Mouse (Mus musculus) ovary, postnatal 10 days (tissue): ENCODE results near the gene Bst1.
A peak's percentile ranks its signal among the peaks of the same experiment; 100 is the strongest.

Source experiments
- DNase-seq: peaks from one replicate; pipeline ENCODE4 v3.0.0; 2022; ENCODE audit warnings: low spot score

The Bst1 gene

DNA sequence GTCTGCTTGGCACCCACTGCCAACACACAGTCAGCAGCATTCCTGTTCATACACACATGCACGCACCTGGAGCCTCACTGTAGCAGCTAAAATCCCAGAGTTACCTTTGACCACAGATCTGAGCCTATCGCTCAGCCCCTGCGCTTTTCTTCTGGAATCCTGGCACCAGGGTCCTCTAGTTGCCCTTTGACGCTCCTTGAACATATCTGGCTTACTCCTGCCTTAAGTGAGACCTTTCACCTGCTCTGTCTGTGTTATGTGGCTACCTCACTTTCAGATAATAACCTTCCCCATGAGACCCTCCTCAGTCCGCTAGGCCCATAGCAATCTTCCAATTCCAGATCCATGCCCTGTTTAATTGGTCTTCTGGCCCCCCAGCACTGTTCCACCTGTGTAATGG lies 41.4 kb downstream of the Bst1 start:
- no peak for DNase-seq

GRCm38 (mm10) chr5:43860670-43861431 lies 42.2 kb downstream of the Bst1 start:
- DNase-seq, result no peak

GRCm38 (mm10) chr5:43863642-43864041 lies 45.0 kb downstream of the Bst1 start:
- DNase-seq, result no peak

DNA sequence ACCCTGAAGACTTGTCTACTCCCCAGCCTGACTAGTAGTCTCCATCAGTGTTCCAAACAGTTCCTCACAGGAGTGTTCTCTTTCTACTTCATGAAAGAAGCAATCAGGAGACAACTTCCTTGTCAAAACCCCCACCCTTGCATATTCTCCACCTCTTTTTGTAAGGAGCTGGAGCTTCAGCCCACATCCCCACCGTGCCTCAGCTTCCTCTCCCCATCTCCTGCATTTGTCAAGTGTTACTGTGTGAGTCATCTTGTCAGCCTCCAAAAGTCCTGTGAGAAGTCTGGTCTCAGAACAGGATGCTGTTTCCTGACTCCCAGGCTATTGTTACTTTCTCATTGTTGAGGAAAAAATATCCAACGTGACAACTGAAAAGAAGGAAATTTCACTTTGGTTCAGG lies 46.6 kb downstream of the Bst1 start:
- DNase-seq, result no peak

GRCm38 (mm10) chr5:43868253-43868652 lies 49.6 kb downstream of the Bst1 start, which contains the start of gene Cd38:
Gene Cd38, plus strand, starts transcription at chr5:43868553.
- DNase-seq, result no peak

DNA sequence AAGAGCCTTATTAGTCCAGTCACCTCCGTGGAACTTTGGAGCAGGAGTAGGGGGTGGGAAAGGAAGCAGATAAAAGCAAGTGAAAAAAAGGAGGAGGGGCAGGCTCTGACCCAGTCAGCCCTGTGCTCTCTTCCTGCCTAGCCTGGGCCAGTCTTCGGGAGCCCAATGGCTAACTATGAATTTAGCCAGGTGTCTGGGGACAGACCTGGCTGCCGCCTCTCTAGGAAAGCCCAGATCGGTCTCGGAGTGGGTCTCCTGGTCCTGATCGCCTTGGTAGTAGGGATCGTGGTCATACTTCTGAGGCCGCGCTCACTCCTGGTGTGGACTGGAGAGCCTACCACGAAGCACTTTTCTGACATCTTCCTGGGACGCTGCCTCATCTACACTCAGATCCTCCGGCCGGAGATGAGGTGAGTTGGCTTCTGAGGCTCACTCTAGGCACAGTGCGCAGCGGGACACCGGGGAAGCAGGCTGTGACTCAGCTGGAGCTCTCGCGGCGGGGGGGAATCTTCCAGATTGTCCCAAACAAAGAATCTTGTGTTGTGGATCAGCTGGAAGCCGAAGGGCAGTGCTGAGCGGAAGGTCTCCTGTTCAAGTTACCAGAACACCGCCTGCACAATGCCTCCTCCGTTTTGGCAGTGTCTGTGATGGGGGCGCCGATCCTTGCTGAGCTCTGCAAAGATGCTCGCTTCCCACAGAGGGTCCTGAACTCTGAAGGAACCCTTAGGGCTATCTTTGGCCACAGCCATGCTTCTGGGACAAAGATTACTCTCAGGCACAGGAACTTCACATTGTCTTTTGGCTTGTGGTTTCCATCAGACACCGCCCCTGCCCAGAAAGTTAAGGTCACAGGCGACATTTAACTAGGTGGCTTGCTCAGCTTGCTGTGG lies 50.3 kb downstream of the Bst1 start:
- DNase-seq, result peak; percentile 6

- no peak for DNase-seq
Measured at GRCm38 (mm10) chr5:43871845-43872244, 53.2 kb downstream of the Bst1 start.

DNA sequence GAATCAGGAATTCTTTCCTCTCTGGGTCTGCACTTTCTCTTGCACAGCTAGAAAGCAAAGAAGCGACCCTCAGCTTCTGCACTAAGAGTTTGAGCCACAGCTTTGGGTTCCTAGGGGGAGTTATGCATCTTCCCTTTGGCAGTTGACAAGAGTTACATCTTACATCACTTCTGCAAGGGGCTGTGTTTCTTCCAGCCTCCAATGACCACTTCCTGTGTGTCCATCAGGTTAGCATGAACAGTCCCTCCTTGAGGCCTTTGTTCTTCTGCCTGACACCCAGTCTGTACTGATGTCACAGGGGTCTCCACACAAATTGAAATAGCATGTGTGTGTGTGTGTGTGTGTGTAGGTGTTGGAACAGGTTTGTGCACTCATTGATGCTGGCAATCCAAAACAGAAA lies 54.0 kb downstream of the Bst1 start:
- no peak for DNase-seq

- DNase-seq, result no peak
Measured at GRCm38 (mm10) chr5:43882034-43882433, 63.3 kb downstream of the Bst1 start.

DNA sequence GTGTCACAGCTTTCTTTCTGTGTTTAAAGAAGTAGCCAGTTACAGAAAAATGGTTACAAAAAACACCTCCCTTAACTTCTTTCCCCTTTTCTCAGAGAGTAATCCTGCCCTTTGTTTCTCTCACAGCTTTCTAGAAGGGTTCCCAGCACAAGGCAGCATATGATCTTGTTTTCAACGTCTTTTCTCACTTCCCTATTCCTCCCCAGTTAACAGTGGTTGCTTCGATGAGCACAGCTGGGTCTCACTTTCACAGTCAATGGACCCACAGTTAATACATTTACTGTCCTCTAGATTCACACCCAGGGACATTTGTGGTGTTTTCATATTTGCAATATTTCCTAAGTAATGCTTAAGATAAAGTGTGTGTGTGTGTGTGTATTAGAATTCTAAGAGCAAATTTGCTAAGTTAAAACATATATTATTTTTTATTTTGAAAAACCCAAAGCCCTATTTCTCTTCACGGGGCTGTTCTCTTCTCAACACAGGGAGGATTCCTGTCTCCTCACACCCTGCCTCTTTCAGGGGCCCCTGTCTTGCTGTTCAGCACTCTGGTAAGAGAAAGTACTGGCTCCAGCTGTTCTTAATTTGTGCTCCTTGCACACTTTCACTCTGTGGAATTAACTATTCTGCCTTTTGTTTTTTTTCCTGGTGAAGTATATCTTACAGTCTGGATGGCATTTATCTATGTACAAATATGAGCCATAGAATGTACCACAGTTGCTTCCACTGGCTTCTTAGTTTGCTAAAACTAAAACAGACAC lies 66.6 kb downstream of the Bst1 start:
- no peak for DNase-seq

DNA sequence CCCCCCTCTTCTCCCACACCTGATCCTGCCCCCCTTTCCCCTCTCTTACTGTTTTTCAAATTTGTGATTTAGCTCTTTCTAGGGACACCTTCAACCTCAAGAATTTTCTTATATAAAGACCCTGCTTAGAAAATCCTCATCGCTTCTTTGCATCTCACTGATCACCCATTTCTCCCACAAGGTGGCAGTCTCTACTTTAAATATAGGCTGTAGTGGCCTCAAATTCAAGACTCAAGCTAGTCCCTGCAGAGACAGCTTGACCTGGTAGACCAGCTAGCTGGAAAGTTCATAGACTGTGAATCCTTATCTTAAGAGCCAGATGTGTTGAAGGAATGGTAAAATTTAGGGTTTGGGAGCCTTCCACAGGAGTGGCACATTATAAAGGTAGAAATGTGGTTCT lies 73.7 kb downstream of the Bst1 start:
- no peak for DNase-seq
